Mouse (Mus musculus): ENCODE data around the gene Cilp.
"Not testable (repeated sequence)": the region's sequence is repeated elsewhere in the genome, so short reads cannot be mapped to it uniquely, and the experiment has no call there.

Cilp gene

GRCm38 (mm10) chr9:65252026-65252425 lies 13.0 kb upstream of the Cilp start:
- DNase-seq, result no peak

GRCm38 (mm10) chr9:65255906-65256600 lies 8.9 kb upstream of the Cilp start:
- no peak for DNase-seq

- DNase-seq, result no peak
Measured at GRCm38 (mm10) chr9:65257218-65257910, 7.6 kb upstream of the Cilp start.

GRCm38 (mm10) chr9:65259366-65259765 lies 5.6 kb upstream of the Cilp start:
- no peak for DNase-seq

- DNase-seq, result no peak
Measured at GRCm38 (mm10) chr9:65261591-65262230, 3.3 kb upstream of the Cilp start.

- no peak for DNase-seq
Measured at GRCm38 (mm10) chr9:65262641-65263120, 2.3 kb upstream of the Cilp start.

GRCm38 (mm10) chr9:65267742-65268515 lies 2.9 kb downstream of the Cilp start:
- DNase-seq, result peak; percentile 28

GRCm38 (mm10) chr9:65273048-65273809 lies 8.2 kb downstream of the Cilp start:
- DNase-seq, result no peak

- DNase-seq, result no peak
Measured at GRCm38 (mm10) chr9:65273873-65274272, 8.9 kb downstream of the Cilp start.

- DNase-seq, result not testable (repeated sequence)
Measured at GRCm38 (mm10) chr9:65274851-65275250, 9.9 kb downstream of the Cilp start.

GRCm38 (mm10) chr9:65275810-65276530 lies 11.0 kb downstream of the Cilp start:
- no peak for DNase-seq

GRCm38 (mm10) chr9:65281536-65282151 lies 16.7 kb downstream of the Cilp start:
- DNase-seq, result peak; percentile 15

- peak; percentile 40 for DNase-seq
Measured at GRCm38 (mm10) chr9:65283301-65283700, 18.3 kb downstream of the Cilp start.

GRCm38 (mm10) chr9:65288252-65288651 lies 23.3 kb downstream of the Cilp start:
- DNase-seq, result not testable (repeated sequence)

GRCm38 (mm10) chr9:65289988-65290387 lies 25.0 kb downstream of the Cilp start:
- DNase-seq, result no peak

- DNase-seq, result no peak
Measured at GRCm38 (mm10) chr9:65292421-65292820, 27.4 kb downstream of the Cilp start.

- no peak for DNase-seq
Measured at GRCm38 (mm10) chr9:65293119-65293518, 28.1 kb downstream of the Cilp start.

GRCm38 (mm10) chr9:65293580-65293972 lies 28.6 kb downstream of the Cilp start:
- DNase-seq, result no peak

GRCm38 (mm10) chr9:65293973-65294715 lies 29.2 kb downstream of the Cilp start, which contains the start of gene Clpx:
Gene Clpx (plus strand): TSS chr9:65294260.
- peak; percentile 98 for DNase-seq

GRCm38 (mm10) chr9:65294716-65295378 lies 29.9 kb downstream of the Cilp start:
- DNase-seq, result no peak

Data from right cerebral cortex, adult 18-20 months (tissue).